In the genomic region with DNA sequence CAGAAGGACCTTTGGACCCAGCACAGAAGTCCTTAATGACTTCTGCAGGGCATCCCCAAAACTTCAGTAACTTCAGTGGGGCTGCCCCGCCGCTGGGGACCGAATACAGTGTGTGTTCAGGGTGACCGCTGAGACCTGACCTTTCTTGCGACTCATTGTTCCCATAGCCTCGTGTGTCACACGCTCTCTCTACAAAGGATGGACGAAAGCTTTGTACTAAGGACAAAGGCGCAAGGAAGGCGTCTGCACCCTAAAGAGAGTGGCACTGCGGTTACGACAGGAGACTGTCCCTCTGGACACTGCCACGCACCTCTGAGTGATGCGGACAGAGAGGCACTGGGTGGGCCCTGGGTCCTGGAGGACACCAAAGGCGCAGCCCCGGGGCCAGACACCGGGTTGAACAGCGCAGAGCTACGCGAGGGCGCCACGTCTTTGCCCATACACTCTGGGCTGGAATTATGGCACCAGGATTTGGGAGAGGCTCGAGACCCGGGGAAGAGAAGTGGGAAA, we compare ENCODE assay signal across 7 mouse cellular contexts. TPM values are rescaled to one million over a fixed set of nuclear protein-coding genes. Genes with fewer than 3 reads are reported as not detected.
DNase-seq lines count a peak whose midpoint lies in the region; ATAC-seq lines count a peak whose summit lies in the region.

No protein-coding gene starts in this region.

- H3K4me3 ChIP-seq in liver, embryonic 11.5 days (ENCODE audit: low read depth, low read length) = peak overlapping the region; percentile 50
- peak overlapping the region; percentile 60 for H3K4me3 ChIP-seq in stomach, embryonic 15.5 days (replicated peaks)

- H3K9me3 ChIP-seq in liver, embryonic 11.5 days (ENCODE audit: control insufficient read depth, low read length) = no peaks in the 10 kb centered on the region
- H3K9me3 ChIP-seq in stomach, embryonic 15.5 days = no peaks in the 10 kb centered on the region

- intact Hi-C loops in heart, postnatal 10 days (cut with DNase I) = no loop called here
- intact Hi-C loops in left cerebral cortex, postnatal 36 days (cut with DNase I) = no loop called here

- H3K4me1 ChIP-seq in liver, embryonic 11.5 days (replicated peaks; ENCODE audit: control insufficient read depth, insufficient read depth, low read length) = peaks cover 45% of the 10 kb centered on the region
- peaks cover 47% of the 10 kb centered on the region for H3K4me1 ChIP-seq in stomach, embryonic 15.5 days

- DNase-seq in right cerebral cortex, postnatal 4 days = peak; percentile 49
- no peak for DNase-seq in right cerebral cortex, postnatal 25 days
- peak; percentile 83 for DNase-seq in embryo, embryonic 10 days (ENCODE audit: low spot score)
- peak; percentile 52 to 56 for DNase-seq in heart, postnatal 10 days
- no peak for DNase-seq in liver, embryonic 11.5 days (ENCODE audit: low spot score)
- no peak for DNase-seq in left cerebral cortex, postnatal 36 days (ENCODE audit: low spot score in 2 of 2)

- no peak overlapping the region for H3K27ac ChIP-seq in liver, embryonic 11.5 days (ENCODE audit: low read depth, low read length)
- H3K27ac ChIP-seq in stomach, embryonic 15.5 days = peak overlapping the region; percentile 79

- no peak for ATAC-seq in liver, embryonic 11.5 days (replicated peaks; ENCODE audit: low FRiP score)
- no peak for ATAC-seq in stomach, embryonic 15.5 days (ENCODE audit: insufficient read depth, low FRiP score, low read depth)

- WGBS in liver, embryonic 11.5 days = 2% methylated on average over 24 of the region's 24 CpGs
- WGBS in stomach, embryonic 15.5 days = 5% methylated on average over 24 of the region's 24 CpGs

- H3K4me2 ChIP-seq in liver, embryonic 11.5 days = peak overlapping the region; percentile 84
- H3K4me2 ChIP-seq in stomach, embryonic 15.5 days = peak overlapping the region; percentile 84

- no peaks in the 10 kb centered on the region; the same call in 1 of the 2 replicates for H3K36me3 ChIP-seq in liver, embryonic 11.5 days (ENCODE audit: control insufficient read depth, insufficient read depth, low read length)
- H3K36me3 ChIP-seq in stomach, embryonic 15.5 days = peaks cover 3% of the 10 kb centered on the region; the same call in 1 of the 2 replicates

- H3K9ac ChIP-seq in liver, embryonic 11.5 days (ENCODE audit: low read depth, low read length) = peak overlapping the region; percentile 49
- H3K9ac ChIP-seq in stomach, embryonic 15.5 days = no peak overlapping the region

- H3K27me3 ChIP-seq in liver, embryonic 11.5 days (replicated peaks; ENCODE audit: control insufficient read depth, insufficient read depth, low read length) = peaks cover 45% of the 10 kb centered on the region
- H3K27me3 ChIP-seq in stomach, embryonic 15.5 days (replicated peaks) = peaks cover 34% of the 10 kb centered on the region

RNA-seq across cellular contexts. Expression of a gene that starts 1.7 kb away (rescaled TPM):
- total RNA-seq in heart, postnatal 10 days (2021) = 1 to 10 TPM; 3.1 to 3.7 TPM
- 0.47 and 0.73 TPM in 2 replicates for polyA plus RNA-seq in liver, embryonic 11.5 days (2014; fragmentation: Nextera tagmentation; extraction: Ambion mirVana)
- polyA plus RNA-seq in stomach, embryonic 15.5 days (2015; fragmentation: Nextera tagmentation; extraction: Ambion mirVana) = 1.5 and 2.1 TPM in 2 replicates
- 10 to 100 TPM; 18.3 to 27.0 TPM for total RNA-seq in left cerebral cortex, postnatal 36 days (2021)

RNA-seq across cellular contexts. Expression of a gene that starts 9.0 kb away (rescaled TPM):
- total RNA-seq in heart, postnatal 10 days (2021) = 10 to 100 TPM; 40.9 to 41.1 TPM
- 110 and 112 TPM in 2 replicates for polyA plus RNA-seq in liver, embryonic 11.5 days (2014; fragmentation: Nextera tagmentation; extraction: Ambion mirVana)
- 90.9 and 91.3 TPM in 2 replicates for polyA plus RNA-seq in stomach, embryonic 15.5 days (2015; fragmentation: Nextera tagmentation; extraction: Ambion mirVana)
- 100 to 1,000 TPM in 1 of 2 experiments, 10 to 100 TPM in 1; 88.6 to 108 TPM for total RNA-seq in left cerebral cortex, postnatal 36 days (2021)

RNA-seq across cellular contexts. Expression of a gene that starts 25.2 kb away (rescaled TPM):
- total RNA-seq in heart, postnatal 10 days (2021) = 10 to 100 TPM in 1 of 2 experiments, 1 to 10 TPM in 1; 4.7 to 18.5 TPM
- polyA plus RNA-seq in liver, embryonic 11.5 days (2014; fragmentation: Nextera tagmentation; extraction: Ambion mirVana) = 13.4 and 14.5 TPM in 2 replicates
- polyA plus RNA-seq in stomach, embryonic 15.5 days (2015; fragmentation: Nextera tagmentation; extraction: Ambion mirVana) = 6.5 and 7.0 TPM in 2 replicates
- total RNA-seq in left cerebral cortex, postnatal 36 days (2021) = 10 to 100 TPM; 16.9 to 20.2 TPM

RNA-seq across cellular contexts. Expression of a gene that starts 27.8 kb away (rescaled TPM):
- under 1 TPM in 1 of 2 experiments, not detected in 1; 0.10 TPM for total RNA-seq in heart, postnatal 10 days (2021)
- polyA plus RNA-seq in liver, embryonic 11.5 days (2014; fragmentation: Nextera tagmentation; extraction: Ambion mirVana) = 0.18 and 0.34 TPM in 2 replicates
- polyA plus RNA-seq in stomach, embryonic 15.5 days (2015; fragmentation: Nextera tagmentation; extraction: Ambion mirVana) = 4.1 and 6.0 TPM in 2 replicates
- total RNA-seq in left cerebral cortex, postnatal 36 days (2021) = 10 to 100 TPM in 1 of 2 experiments, 1 to 10 TPM in 1; 8.9 to 12.1 TPM

RNA-seq across cellular contexts. Expression of a gene that starts 32.4 kb away (rescaled TPM):
- 1,000 to 10,000 TPM; 1,171 to 1,193 TPM for total RNA-seq in heart, postnatal 10 days (2021)
- polyA plus RNA-seq in liver, embryonic 11.5 days (2014; fragmentation: Nextera tagmentation; extraction: Ambion mirVana) = 3,876 and 4,144 TPM in 2 replicates
- polyA plus RNA-seq in stomach, embryonic 15.5 days (2015; fragmentation: Nextera tagmentation; extraction: Ambion mirVana) = 3,920 and 3,932 TPM in 2 replicates
- total RNA-seq in left cerebral cortex, postnatal 36 days (2021) = 100 to 1,000 TPM; 558 to 677 TPM

Comparison
In these comparisons a context has a peak if more than half of its experiments do, and no peak if none do; other contexts are left out.
1. DNase-seq: peak in right cerebral cortex, postnatal 4 days (single experiment), embryo, embryonic 10 days (single experiment) and heart, postnatal 10 days (2 of 2); none in right cerebral cortex, postnatal 25 days (single experiment), liver, embryonic 11.5 days (single experiment) and left cerebral cortex, postnatal 36 days (0 of 2).
2. RNA of a gene that starts 1.7 kb away (total RNA-seq): 18.3 to 27.0 TPM in left cerebral cortex, postnatal 36 days; 3.1 to 3.7 TPM in heart, postnatal 10 days; every median in the first group is over 4 times any median in the second.